18 mouse cellular contexts compared by ENCODE assay signal in genomic region chr1:53775545-53775944, GRCm38 (mm10).
"Had no signal": no experiment of that assay in that cellular context is flagged by ENCODE, and none has a peak within 500 bp of the region (broad histone marks: within the 10 kb centered on the region; RNA-seq: fewer than 3 reads in every experiment).

No protein-coding gene starts in this region.

- H3K27me3 ChIP-seq: limb, embryonic 13.5 days; liver, embryonic 12.5 days; liver, embryonic 15.5 days; lung, embryonic 15.5 days; megakaryocyte, embryonic 14.5 days; midbrain, embryonic 13.5 days had no signal

- H3K4me3 ChIP-seq: layer of hippocampus, adult 2 months; limb, embryonic 10.5 days; limb, embryonic 13.5 days; liver, embryonic 12.5 days; liver, embryonic 15.5 days; lung, embryonic 15.5 days; megakaryocyte, embryonic 14.5 days; midbrain, embryonic 10.5 days; midbrain, embryonic 13.5 days; myocyte had no signal

- H3K4me2 ChIP-seq: limb, embryonic 13.5 days; liver, embryonic 12.5 days; liver, embryonic 15.5 days; lung, embryonic 15.5 days; midbrain, embryonic 13.5 days had no signal

- H3K27ac ChIP-seq: kidney, postnatal 0 days; layer of hippocampus, adult 2 months; limb, embryonic 10.5 days; limb, embryonic 13.5 days; liver, embryonic 12.5 days; liver, embryonic 15.5 days; lung, embryonic 15.5 days; midbrain, embryonic 10.5 days; midbrain, embryonic 13.5 days had no signal

- H3K9ac ChIP-seq: limb, embryonic 13.5 days; liver, embryonic 12.5 days; liver, embryonic 15.5 days; lung, embryonic 15.5 days; midbrain, embryonic 13.5 days had no signal

- DNase-seq: kidney, adult 2 months; kidney, postnatal 25 days; layer of hippocampus, adult 9-11 months; liver; lung, adult 18-20 months; lung, postnatal 10 days; thymus, postnatal 25 days had no signal

- H3K36me3 ChIP-seq: limb, embryonic 10.5 days; limb, embryonic 13.5 days; lung, embryonic 15.5 days; midbrain, embryonic 10.5 days; midbrain, embryonic 13.5 days had no signal

- H3K4me1 ChIP-seq: limb, embryonic 10.5 days; liver, embryonic 15.5 days; lung, embryonic 15.5 days; midbrain, embryonic 10.5 days; midbrain, embryonic 13.5 days had no signal

- H3K9me3 ChIP-seq: limb, embryonic 10.5 days; limb, embryonic 13.5 days; liver, embryonic 12.5 days; liver, embryonic 15.5 days; lung, embryonic 15.5 days; megakaryocyte, embryonic 14.5 days; midbrain, embryonic 10.5 days; midbrain, embryonic 13.5 days had no signal
